Mouse (Mus musculus): ENCODE measurements around the gene Clca4a. TPM values are rescaled to one million over a fixed set of nuclear protein-coding genes. Genes with fewer than 3 reads are reported as not detected.

The Clca4a gene
- polyA plus RNA-seq (2014; fragmentation: Nextera tagmentation; extraction: Ambion mirVana), result not detected in 2 replicates

DNA sequence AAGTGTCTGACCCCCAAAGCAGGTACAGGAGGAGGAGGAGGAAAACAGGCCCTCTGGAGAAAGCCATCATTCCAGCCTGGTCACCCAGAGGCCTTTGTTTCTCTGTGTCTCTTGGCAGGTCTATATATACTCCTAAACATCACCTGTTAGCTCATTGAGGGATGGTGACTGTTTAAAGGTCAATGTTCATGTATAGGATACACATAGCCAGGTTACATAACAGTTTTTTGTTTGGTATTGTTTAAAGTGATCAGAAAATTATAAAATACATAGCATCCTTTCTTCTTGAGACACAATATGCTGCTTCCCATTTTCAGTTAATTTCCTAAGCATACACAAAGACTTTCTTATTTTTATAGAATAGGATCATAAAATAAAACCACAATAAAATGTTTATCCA is at the start of gene Clca4a:
TSS of gene Clca4a (minus strand) at position 101 of the 400 bp plus-strand sequence.
- H3K27me3 ChIP-seq (ENCODE audit: control insufficient read depth, insufficient read depth, low read length), result no peaks in the 10 kb centered on the region
- no peak within 1 kb of the TSS for H3K27ac ChIP-seq (ENCODE audit: low read depth, low read length)
- no peak for ATAC-seq (replicated peaks; ENCODE audit: insufficient number of reproducible peaks, low FRiP score, low TSS enrichment)
- no peaks in the 10 kb centered on the region for H3K36me3 ChIP-seq (ENCODE audit: control insufficient read depth, insufficient read depth, low read length)
- no peak within 1 kb of the TSS for H3K4me3 ChIP-seq (ENCODE audit: low read depth, low read length)
- H3K9me3 ChIP-seq (replicated peaks; ENCODE audit: control insufficient read depth, low read length), result no peaks in the 10 kb centered on the region
- H3K9ac ChIP-seq (ENCODE audit: low read depth, low read length), result no peak within 1 kb of the TSS
- no peaks in the 10 kb centered on the region for H3K4me1 ChIP-seq (ENCODE audit: control insufficient read depth, insufficient read depth, low read length)
- H3K4me2 ChIP-seq, result no peak within 1 kb of the TSS

DNA sequence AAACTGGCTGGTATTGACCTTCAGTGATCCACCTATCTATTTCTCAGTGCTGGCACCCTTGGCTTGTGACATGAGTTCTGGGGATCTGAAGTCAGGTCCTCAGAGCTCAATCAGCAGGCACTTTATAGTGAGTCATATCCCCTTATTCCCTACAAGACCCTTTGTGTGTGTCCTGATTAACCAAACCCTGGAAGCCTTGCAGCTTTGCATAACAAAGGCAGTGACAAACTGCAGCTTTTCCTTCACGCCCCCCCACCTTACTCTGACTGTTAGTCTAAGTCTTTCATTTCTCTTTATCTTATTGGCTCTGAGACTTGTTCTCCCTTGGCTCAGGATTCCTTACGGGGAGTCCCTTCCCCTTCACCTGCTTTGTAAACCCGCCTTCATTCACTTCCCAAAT is 43.0 kb upstream of the Clca4a start:
- no peak overlapping the region for H3K4me3 ChIP-seq (ENCODE audit: low read depth, low read length)
- H3K4me1 ChIP-seq (ENCODE audit: control insufficient read depth, insufficient read depth, low read length), result no peaks in the 10 kb centered on the region
- H3K9ac ChIP-seq (ENCODE audit: low read depth, low read length), result no peak overlapping the region
- no peaks in the 10 kb centered on the region for H3K9me3 ChIP-seq (replicated peaks; ENCODE audit: control insufficient read depth, low read length)
- no peak for ATAC-seq (replicated peaks; ENCODE audit: insufficient number of reproducible peaks, low FRiP score, low TSS enrichment)
- no peaks in the 10 kb centered on the region for H3K36me3 ChIP-seq (ENCODE audit: control insufficient read depth, insufficient read depth, low read length)
- no peaks in the 10 kb centered on the region for H3K27me3 ChIP-seq (ENCODE audit: control insufficient read depth, insufficient read depth, low read length)
- H3K4me2 ChIP-seq, result no peak overlapping the region
- H3K27ac ChIP-seq (ENCODE audit: low read depth, low read length), result no peak overlapping the region
- 69% methylated on average over 3 of the region's 3 CpGs for WGBS (ENCODE audit: insufficient replicate concordance)

DNA sequence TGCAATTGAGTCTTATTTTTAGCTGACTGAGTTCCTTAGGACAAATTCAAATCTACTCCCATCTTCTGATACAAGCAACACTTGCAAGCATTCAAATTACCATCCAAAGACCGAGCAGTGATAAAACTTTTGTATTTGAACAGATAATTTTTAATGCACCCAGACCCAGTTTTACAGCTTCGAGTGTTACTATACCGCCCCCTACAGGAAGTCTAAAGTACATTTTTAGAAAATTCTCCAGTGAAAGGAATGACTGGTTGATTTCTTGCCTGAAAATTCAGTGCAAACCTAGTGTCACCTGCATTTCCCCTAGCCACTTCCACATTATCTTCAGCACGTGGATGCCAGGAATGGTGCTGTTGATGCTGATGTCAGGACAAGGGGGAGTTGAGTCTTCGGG is 29.6 kb upstream of the Clca4a start:
- ATAC-seq (replicated peaks; ENCODE audit: insufficient number of reproducible peaks, low FRiP score, low TSS enrichment), result no peak
- no peaks in the 10 kb centered on the region for H3K27me3 ChIP-seq (ENCODE audit: control insufficient read depth, insufficient read depth, low read length)
- H3K9me3 ChIP-seq (replicated peaks; ENCODE audit: control insufficient read depth, low read length), result no peaks in the 10 kb centered on the region
- no peak overlapping the region for H3K27ac ChIP-seq (ENCODE audit: low read depth, low read length)
- 37% methylated on average over 5 of the region's 5 CpGs for WGBS (ENCODE audit: insufficient replicate concordance)
- no peak overlapping the region for H3K9ac ChIP-seq (ENCODE audit: low read depth, low read length)
- H3K36me3 ChIP-seq (ENCODE audit: control insufficient read depth, insufficient read depth, low read length), result no peaks in the 10 kb centered on the region
- H3K4me3 ChIP-seq (ENCODE audit: low read depth, low read length), result no peak overlapping the region
- H3K4me1 ChIP-seq (ENCODE audit: control insufficient read depth, insufficient read depth, low read length), result no peaks in the 10 kb centered on the region
- H3K4me2 ChIP-seq, result no peak overlapping the region

DNA sequence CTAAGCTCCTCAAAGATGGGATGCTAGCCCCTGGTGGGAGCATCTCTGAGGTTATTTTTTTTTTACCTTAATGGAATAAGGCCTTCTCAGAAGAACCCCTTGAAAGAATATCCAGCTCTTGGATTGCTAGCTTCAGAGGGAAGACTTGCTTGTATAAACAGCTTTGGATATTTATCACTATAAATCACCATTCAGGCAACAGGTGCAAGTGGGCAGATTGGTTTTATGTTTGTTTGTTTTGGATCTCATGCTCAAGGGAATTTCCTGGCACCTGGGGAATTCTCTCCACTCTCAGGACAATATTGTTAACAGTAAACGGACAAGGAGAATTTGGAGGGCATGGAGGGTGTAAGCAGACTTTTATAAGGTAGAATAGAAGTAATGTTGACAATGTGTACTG is 26.1 kb upstream of the Clca4a start:
- Histone ChIP-seq H3K27ac (ENCODE audit: low read depth, low read length) (no peak overlapping the region), H3K9me3 (replicated peaks; ENCODE audit: control insufficient read depth, low read length) (no peaks in the 10 kb centered on the region), H3K4me3 (ENCODE audit: low read depth, low read length) (no peak overlapping the region), H3K4me1 (ENCODE audit: control insufficient read depth, insufficient read depth, low read length) (no peaks in the 10 kb centered on the region), H3K9ac (ENCODE audit: low read depth, low read length) (no peak overlapping the region), H3K27me3 (ENCODE audit: control insufficient read depth, insufficient read depth, low read length) (no peaks in the 10 kb centered on the region), H3K4me2 (no peak overlapping the region), H3K36me3 (ENCODE audit: control insufficient read depth, insufficient read depth, low read length) (no peaks in the 10 kb centered on the region)
- WGBS (ENCODE audit: insufficient replicate concordance), result 59% methylated on average over 1 of the region's 1 CpGs
- no peak for ATAC-seq (replicated peaks; ENCODE audit: insufficient number of reproducible peaks, low FRiP score, low TSS enrichment)

DNA sequence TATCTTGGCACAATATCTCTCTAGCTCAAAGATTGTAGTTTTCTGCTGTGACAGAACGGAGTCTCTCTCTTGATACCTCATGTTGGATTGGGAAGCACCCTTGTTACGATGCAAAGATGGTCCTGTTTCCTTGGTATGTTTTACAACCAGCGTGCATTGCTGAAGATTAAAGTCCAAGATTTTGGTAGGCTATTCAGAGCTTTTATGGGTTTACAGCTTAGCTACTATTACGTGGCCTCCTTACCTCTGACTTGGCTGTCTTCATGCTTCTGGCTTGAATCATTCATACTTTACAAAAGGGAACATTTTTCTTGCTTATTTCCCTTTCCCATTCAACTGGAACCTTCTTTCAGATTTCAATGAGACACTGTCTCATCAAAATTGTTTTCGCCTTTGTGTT is 18.2 kb upstream of the Clca4a start:
- H3K4me1 ChIP-seq (ENCODE audit: control insufficient read depth, insufficient read depth, low read length), result no peaks in the 10 kb centered on the region
- no peak for ATAC-seq (replicated peaks; ENCODE audit: insufficient number of reproducible peaks, low FRiP score, low TSS enrichment)
- 83% methylated on average over 5 of the region's 5 CpGs for WGBS (ENCODE audit: insufficient replicate concordance)
- H3K9me3 ChIP-seq (replicated peaks; ENCODE audit: control insufficient read depth, low read length), result no peaks in the 10 kb centered on the region
- no peak overlapping the region for H3K4me3 ChIP-seq (ENCODE audit: low read depth, low read length)
- H3K4me2 ChIP-seq, result no peak overlapping the region
- no peak overlapping the region for H3K27ac ChIP-seq (ENCODE audit: low read depth, low read length)
- H3K36me3 ChIP-seq (ENCODE audit: control insufficient read depth, insufficient read depth, low read length), result no peaks in the 10 kb centered on the region
- no peaks in the 10 kb centered on the region for H3K27me3 ChIP-seq (ENCODE audit: control insufficient read depth, insufficient read depth, low read length)
- no peak overlapping the region for H3K9ac ChIP-seq (ENCODE audit: low read depth, low read length)

DNA sequence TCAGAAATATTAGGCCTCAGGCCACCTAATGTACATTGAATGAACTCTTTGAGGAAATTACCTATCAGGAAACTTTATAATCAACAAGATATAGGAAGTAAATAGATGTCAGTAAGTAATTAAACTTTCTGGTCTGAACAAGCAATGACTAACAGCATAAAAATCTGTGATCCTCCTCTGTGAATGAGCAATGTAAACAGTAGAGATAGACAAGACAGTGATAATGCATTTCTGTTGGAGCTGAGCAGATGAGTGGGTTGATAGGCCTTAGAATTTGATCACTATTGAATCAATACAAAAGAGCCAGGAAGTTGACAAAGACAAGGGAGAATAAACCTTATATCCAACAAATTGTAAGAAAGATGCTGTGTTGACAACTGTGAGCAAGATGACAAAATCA is 17.8 kb upstream of the Clca4a start:
- Histone ChIP-seq H3K4me1 (ENCODE audit: control insufficient read depth, insufficient read depth, low read length) (no peaks in the 10 kb centered on the region), H3K9ac (ENCODE audit: low read depth, low read length) (no peak overlapping the region), H3K4me3 (ENCODE audit: low read depth, low read length) (no peak overlapping the region), H3K4me2 (no peak overlapping the region), H3K9me3 (replicated peaks; ENCODE audit: control insufficient read depth, low read length) (no peaks in the 10 kb centered on the region), H3K27ac (ENCODE audit: low read depth, low read length) (no peak overlapping the region), H3K27me3 (ENCODE audit: control insufficient read depth, insufficient read depth, low read length) (no peaks in the 10 kb centered on the region), H3K36me3 (ENCODE audit: control insufficient read depth, insufficient read depth, low read length) (no peaks in the 10 kb centered on the region)
- no peak for ATAC-seq (replicated peaks; ENCODE audit: insufficient number of reproducible peaks, low FRiP score, low TSS enrichment)

DNA sequence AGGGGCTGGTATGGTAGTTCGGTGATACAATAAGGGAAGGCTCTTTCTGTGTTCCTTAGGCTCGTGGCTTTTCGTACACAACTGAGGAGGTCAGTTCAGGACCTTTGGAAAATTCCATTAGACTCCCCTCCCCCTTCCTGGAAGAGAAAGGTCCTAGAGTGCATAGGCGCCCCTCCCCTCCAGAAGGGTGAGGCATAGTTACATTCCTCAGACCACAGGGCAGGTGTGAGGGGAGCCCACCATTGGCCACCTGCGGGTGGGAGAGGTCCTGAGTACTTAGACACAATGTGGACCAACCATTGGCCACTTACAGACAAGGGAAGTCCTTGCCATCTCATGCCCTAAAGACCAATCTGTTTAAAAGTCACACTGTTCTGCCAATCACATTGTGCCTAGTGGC is 11.0 kb upstream of the Clca4a start:
- Histone ChIP-seq H3K27me3 (ENCODE audit: control insufficient read depth, insufficient read depth, low read length) (no peaks in the 10 kb centered on the region), H3K9me3 (replicated peaks; ENCODE audit: control insufficient read depth, low read length) (no peaks in the 10 kb centered on the region), H3K4me3 (ENCODE audit: low read depth, low read length) (no peak overlapping the region), H3K9ac (ENCODE audit: low read depth, low read length) (no peak overlapping the region), H3K36me3 (ENCODE audit: control insufficient read depth, insufficient read depth, low read length) (no peaks in the 10 kb centered on the region), H3K4me1 (ENCODE audit: control insufficient read depth, insufficient read depth, low read length) (no peaks in the 10 kb centered on the region), H3K4me2 (no peak overlapping the region), H3K27ac (ENCODE audit: low read depth, low read length) (no peak overlapping the region)
- ATAC-seq (replicated peaks; ENCODE audit: insufficient number of reproducible peaks, low FRiP score, low TSS enrichment), result no peak
- 69% methylated on average over 5 of the region's 5 CpGs for WGBS (ENCODE audit: insufficient replicate concordance)

DNA sequence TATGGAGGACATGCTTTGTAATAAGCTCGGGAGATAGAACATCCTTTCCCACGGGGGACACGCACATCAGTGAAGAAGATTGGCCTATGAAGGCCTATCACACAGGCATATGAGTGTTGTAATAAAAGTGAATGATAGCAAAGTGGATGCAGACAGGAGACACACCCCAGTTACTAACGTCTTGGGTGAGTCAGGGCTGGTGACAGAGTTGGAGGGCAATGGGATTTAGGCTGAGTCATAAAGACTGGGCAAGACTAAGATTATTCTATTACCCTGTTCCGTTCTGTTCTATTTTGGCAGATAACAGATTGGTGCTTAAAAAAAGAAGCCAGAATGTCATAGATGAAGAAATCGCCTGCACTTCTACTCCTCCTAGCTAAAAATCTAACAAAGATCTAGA is 5.7 kb upstream of the Clca4a start:
- no peak overlapping the region for H3K9ac ChIP-seq (ENCODE audit: low read depth, low read length)
- no peak for ATAC-seq (replicated peaks; ENCODE audit: insufficient number of reproducible peaks, low FRiP score, low TSS enrichment)
- no peak overlapping the region for H3K27ac ChIP-seq (ENCODE audit: low read depth, low read length)
- H3K36me3 ChIP-seq (ENCODE audit: control insufficient read depth, insufficient read depth, low read length), result no peaks in the 10 kb centered on the region
- H3K9me3 ChIP-seq (replicated peaks; ENCODE audit: control insufficient read depth, low read length), result no peaks in the 10 kb centered on the region
- no peak overlapping the region for H3K4me2 ChIP-seq
- H3K4me3 ChIP-seq (ENCODE audit: low read depth, low read length), result no peak overlapping the region
- no peaks in the 10 kb centered on the region for H3K27me3 ChIP-seq (ENCODE audit: control insufficient read depth, insufficient read depth, low read length)
- WGBS (ENCODE audit: insufficient replicate concordance), result 84% methylated on average over 6 of the region's 6 CpGs
- H3K4me1 ChIP-seq (ENCODE audit: control insufficient read depth, insufficient read depth, low read length), result no peaks in the 10 kb centered on the region

DNA sequence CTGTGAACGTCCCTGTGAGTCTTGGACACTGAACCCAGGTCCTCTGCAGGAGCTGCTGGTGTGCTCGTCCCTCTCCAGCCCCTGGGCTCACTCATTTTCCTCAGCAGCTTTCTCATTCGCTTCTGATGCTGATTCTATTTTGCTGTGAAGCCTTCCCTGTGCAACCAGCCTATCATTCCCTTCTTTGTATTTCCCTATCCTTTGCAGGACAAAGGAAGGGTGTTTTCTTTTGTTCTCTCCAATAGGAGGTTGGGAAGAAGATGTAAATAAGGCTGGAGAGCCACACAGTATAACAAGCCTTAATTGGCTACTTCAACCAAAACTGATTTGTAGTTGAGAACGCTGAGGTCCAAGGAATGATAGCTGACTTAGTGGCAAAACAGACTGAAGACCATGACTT is 2.8 kb upstream of the Clca4a start:
- Histone ChIP-seq H3K27me3 (ENCODE audit: control insufficient read depth, insufficient read depth, low read length) (no peaks in the 10 kb centered on the region), H3K27ac (ENCODE audit: low read depth, low read length) (no peak overlapping the region), H3K9me3 (replicated peaks; ENCODE audit: control insufficient read depth, low read length) (no peaks in the 10 kb centered on the region), H3K36me3 (ENCODE audit: control insufficient read depth, insufficient read depth, low read length) (no peaks in the 10 kb centered on the region), H3K4me3 (ENCODE audit: low read depth, low read length) (no peak overlapping the region), H3K4me2 (no peak overlapping the region), H3K4me1 (ENCODE audit: control insufficient read depth, insufficient read depth, low read length) (no peaks in the 10 kb centered on the region), H3K9ac (ENCODE audit: low read depth, low read length) (no peak overlapping the region)
- ATAC-seq (replicated peaks; ENCODE audit: insufficient number of reproducible peaks, low FRiP score, low TSS enrichment), result no peak
- WGBS (ENCODE audit: insufficient replicate concordance), result 46% methylated on average over 4 of the region's 4 CpGs

Measured in heart, embryonic 11.5 days (tissue).